Mouse (Mus musculus): ENCODE measurements around the gene Ifnar1. TPM values are rescaled to one million over a fixed set of nuclear protein-coding genes. Genes with fewer than 3 reads are reported as not detected.
"Not testable (repeated sequence)": the region's sequence is repeated elsewhere in the genome, so short reads cannot be mapped to it uniquely, and the experiment has no call there.

Gene Ifnar1
- total and polyA plus RNA-seq, 3 experiments = 12.5 to 24.0 (median 23.6) TPM

DNA sequence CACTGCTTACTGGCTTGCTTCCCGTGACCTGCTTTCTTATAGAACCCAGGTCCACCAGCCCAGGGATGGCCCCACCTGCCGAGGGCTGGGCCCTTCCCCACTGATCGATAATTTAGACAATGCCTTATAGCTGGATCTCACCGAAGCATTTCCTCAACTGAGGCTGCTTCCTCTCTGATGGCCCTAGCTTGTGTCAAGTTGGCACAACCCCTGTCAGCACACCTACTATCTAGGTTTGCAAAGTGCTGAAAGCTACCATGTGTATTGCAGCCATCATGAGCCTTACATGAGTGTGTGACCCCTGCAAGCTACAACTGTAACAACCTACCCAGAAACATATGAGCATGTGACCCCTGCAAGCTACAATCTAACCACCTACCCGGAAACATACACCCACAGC lies 39.2 kb downstream of the Ifnar1 start:
- Histone ChIP-seq H3K27me3 (ENCODE audit: control insufficient read depth, insufficient read depth, low read length) (no peaks in the 10 kb centered on the region), H3K27ac (no peak overlapping the region), H3K4me1 (ENCODE audit: control insufficient read depth, insufficient read depth, low read length) (no peaks in the 10 kb centered on the region), H3K36me3 (ENCODE audit: control insufficient read depth, insufficient read depth, low read length) (no peaks in the 10 kb centered on the region), H3K4me3 (no peak overlapping the region), H3K79me2 (replicated peaks; ENCODE audit: control insufficient read depth, insufficient read depth, low read length) (no peaks in the 10 kb centered on the region), H3K9ac (ENCODE audit: low read depth, low read length) (no peak overlapping the region)
- no peak for DNase-seq
- TF ChIP-seq POLR2A (IDR thresholded peaks at IDR 0.05; ENCODE audit: insufficient read depth, low read depth, low read length) = no peak
- TF ChIP-seq CTCF (IDR thresholded peaks at IDR 0.05) = no peak
- no peak for TF ChIP-seq EP300 (IDR thresholded peaks at IDR 0.05; ENCODE audit: insufficient read depth, low read depth, low read length)
- intact Hi-C loops (cut with DNase I) = no loop called here
- WGBS = 74% methylated on average over 5 of the region's 5 CpGs

DNA sequence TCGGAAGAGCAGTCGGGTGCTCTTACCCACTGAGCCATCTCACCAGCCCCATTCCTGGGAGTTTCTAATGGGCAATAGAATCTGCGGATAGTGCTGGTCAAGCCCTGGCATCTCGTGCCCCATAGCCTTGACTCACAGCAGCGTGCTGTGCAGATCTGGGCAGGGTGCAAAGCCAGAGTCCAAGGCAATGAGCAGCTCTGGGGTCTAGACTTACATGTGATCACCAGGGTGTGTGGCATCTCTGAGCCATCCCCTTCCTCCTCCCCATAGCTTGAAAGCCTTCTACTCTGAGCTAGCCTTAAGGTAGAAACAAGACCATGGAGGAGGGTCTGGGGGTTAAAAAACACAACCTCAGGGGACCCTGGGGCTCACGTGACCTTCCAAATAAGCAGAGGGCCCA lies 41.2 kb downstream of the Ifnar1 start:
- 98% methylated on average over 6 of the region's 6 CpGs for WGBS
- no peak for DNase-seq

DNA sequence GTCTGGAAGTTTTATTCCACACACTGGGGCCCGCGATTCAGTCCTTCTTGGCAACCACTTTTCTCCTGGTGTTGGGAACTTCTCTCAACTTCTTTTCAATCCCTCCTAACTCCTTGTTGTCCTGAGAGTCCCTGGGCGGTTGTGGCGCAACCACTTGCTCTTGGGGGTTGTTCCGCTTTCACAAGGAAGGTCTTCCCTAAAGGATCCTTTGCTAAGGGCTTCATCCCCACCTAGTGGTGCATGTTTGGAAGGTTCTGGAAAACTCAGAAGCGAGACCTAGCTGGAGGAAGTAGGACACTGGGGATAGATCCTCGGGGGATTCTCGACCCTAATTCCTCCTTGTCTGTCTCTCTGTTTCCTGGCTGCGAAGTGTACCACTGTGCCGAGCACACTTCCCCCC lies 42.0 kb downstream of the Ifnar1 start:
- 0 out of 2 replicates have a peak, but pooled peaks have one; percentile 19 for TF ChIP-seq EP300 (IDR thresholded peaks at IDR 0.05; ENCODE audit: insufficient read depth, low read depth, low read length)
- TF ChIP-seq POLR2A (IDR thresholded peaks at IDR 0.05; ENCODE audit: insufficient read depth, low read depth, low read length) = no peak
- peak; percentile 59 for TF ChIP-seq CTCF (IDR thresholded peaks at IDR 0.05)
- Histone ChIP-seq H3K9ac (ENCODE audit: low read depth, low read length) (no peak overlapping the region), H3K27me3 (ENCODE audit: control insufficient read depth, insufficient read depth, low read length) (no peaks in the 10 kb centered on the region), H3K27ac (no peak overlapping the region), H3K4me1 (ENCODE audit: control insufficient read depth, insufficient read depth, low read length) (no peaks in the 10 kb centered on the region; the same call in 1 of the 2 replicates), H3K36me3 (ENCODE audit: control insufficient read depth, insufficient read depth, low read length) (no peaks in the 10 kb centered on the region), H3K79me2 (replicated peaks; ENCODE audit: control insufficient read depth, insufficient read depth, low read length) (no peaks in the 10 kb centered on the region), H3K4me3 (no peak overlapping the region)
- 44% methylated on average over 10 of the region's 10 CpGs for WGBS
- intact Hi-C loops (cut with DNase I) = no loop called here
- peak; percentile 59 to 74 for DNase-seq

More for the DNA sequence above, 41.2 kb downstream of the Ifnar1 start:
- Histone ChIP-seq H3K79me2 (replicated peaks; ENCODE audit: control insufficient read depth, insufficient read depth, low read length) (no peaks in the 10 kb centered on the region), H3K9ac (ENCODE audit: low read depth, low read length) (no peak overlapping the region), H3K36me3 (ENCODE audit: control insufficient read depth, insufficient read depth, low read length) (no peaks in the 10 kb centered on the region), H3K27ac (no peak overlapping the region), H3K4me3 (no peak overlapping the region), H3K27me3 (ENCODE audit: control insufficient read depth, insufficient read depth, low read length) (no peaks in the 10 kb centered on the region), H3K4me1 (ENCODE audit: control insufficient read depth, insufficient read depth, low read length) (no peaks in the 10 kb centered on the region; the same call in 1 of the 2 replicates)
- no peak for TF ChIP-seq POLR2A (IDR thresholded peaks at IDR 0.05; ENCODE audit: insufficient read depth, low read depth, low read length)
- intact Hi-C loops (cut with DNase I) = no loop called here

DNA sequence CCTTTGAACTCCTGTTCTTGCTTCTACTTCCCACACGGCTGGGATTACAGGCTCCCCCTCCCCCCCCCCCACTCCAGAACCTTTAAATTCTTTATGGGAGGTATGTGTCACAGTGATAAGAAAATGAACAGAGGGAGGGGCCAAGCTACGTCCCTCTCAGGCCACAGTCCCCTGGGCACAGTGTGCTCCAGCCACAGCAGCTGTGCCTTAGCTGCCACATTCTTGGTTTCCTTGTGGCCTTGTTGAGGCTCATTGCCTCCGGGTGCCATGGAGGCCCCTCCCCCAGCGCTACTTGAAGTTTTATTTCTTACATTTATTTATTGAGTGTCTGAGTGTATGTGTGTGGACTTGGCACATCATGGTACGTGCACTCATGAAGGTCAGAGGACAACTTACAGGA lies 42.5 kb downstream of the Ifnar1 start:
- no peak for DNase-seq
- no peaks in the 10 kb centered on the region for H3K27me3 ChIP-seq (ENCODE audit: control insufficient read depth, insufficient read depth, low read length)
- no peak overlapping the region for H3K9ac ChIP-seq (ENCODE audit: low read depth, low read length)
- 47% methylated on average over 5 of the region's 5 CpGs for WGBS
- no peaks in the 10 kb centered on the region for H3K79me2 ChIP-seq (replicated peaks; ENCODE audit: control insufficient read depth, insufficient read depth, low read length)
- intact Hi-C loops (cut with DNase I) = no loop called here
- TF ChIP-seq EP300 (IDR thresholded peaks at IDR 0.05; ENCODE audit: insufficient read depth, low read depth, low read length) (no peak), POLR2A (IDR thresholded peaks at IDR 0.05; ENCODE audit: insufficient read depth, low read depth, low read length) (no peak), CTCF (IDR thresholded peaks at IDR 0.05) (no peak)
- no peaks in the 10 kb centered on the region for H3K36me3 ChIP-seq (ENCODE audit: control insufficient read depth, insufficient read depth, low read length)
- peaks cover 2% of the 10 kb centered on the region for H3K4me1 ChIP-seq (ENCODE audit: control insufficient read depth, insufficient read depth, low read length)
- H3K4me3 ChIP-seq = no peak overlapping the region
- no peak overlapping the region for H3K27ac ChIP-seq

DNA sequence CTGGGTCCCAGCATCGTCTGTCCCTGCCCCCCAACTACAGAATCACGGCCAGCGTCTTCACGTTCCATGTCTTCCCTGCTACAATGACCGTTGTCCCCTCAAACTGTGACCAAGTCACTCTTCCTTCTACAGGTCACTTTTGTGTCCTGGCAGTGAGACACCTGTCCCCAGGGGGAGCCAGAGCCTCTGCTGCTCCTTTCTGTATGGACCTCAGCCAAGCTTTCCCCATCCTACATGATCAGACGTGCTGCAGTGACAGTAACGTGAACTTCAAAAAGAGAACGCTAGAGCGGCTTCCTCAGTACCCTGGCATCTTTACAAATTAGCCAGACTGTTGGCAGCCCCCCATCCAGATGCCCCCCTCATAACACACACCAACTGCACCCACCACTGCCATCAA lies 43.5 kb downstream of the Ifnar1 start:
- Histone ChIP-seq H3K79me2 (replicated peaks; ENCODE audit: control insufficient read depth, insufficient read depth, low read length) (no peaks in the 10 kb centered on the region), H3K27ac (no peak overlapping the region), H3K4me1 (ENCODE audit: control insufficient read depth, insufficient read depth, low read length) (peaks cover 7% of the 10 kb centered on the region), H3K9ac (ENCODE audit: low read depth, low read length) (no peak overlapping the region), H3K36me3 (ENCODE audit: control insufficient read depth, insufficient read depth, low read length) (no peaks in the 10 kb centered on the region), H3K27me3 (ENCODE audit: control insufficient read depth, insufficient read depth, low read length) (no peaks in the 10 kb centered on the region), H3K4me3 (no peak overlapping the region)
- peak in 1 of 2 experiments; percentile 50 for DNase-seq
- intact Hi-C loops (cut with DNase I) = loop anchor here (2.0 kb wide), 1 partner anchor 32 kb away; no protein-coding TSS in a partner anchor
- peak; percentile 70 for TF ChIP-seq CTCF (IDR thresholded peaks at IDR 0.05)
- peak; percentile 50; the same call in 1 of the 2 replicates for TF ChIP-seq EP300 (IDR thresholded peaks at IDR 0.05; ENCODE audit: insufficient read depth, low read depth, low read length)
- TF ChIP-seq POLR2A (IDR thresholded peaks at IDR 0.05; ENCODE audit: insufficient read depth, low read depth, low read length) = no peak
- WGBS = 65% methylated on average over 9 of the region's 9 CpGs

DNA sequence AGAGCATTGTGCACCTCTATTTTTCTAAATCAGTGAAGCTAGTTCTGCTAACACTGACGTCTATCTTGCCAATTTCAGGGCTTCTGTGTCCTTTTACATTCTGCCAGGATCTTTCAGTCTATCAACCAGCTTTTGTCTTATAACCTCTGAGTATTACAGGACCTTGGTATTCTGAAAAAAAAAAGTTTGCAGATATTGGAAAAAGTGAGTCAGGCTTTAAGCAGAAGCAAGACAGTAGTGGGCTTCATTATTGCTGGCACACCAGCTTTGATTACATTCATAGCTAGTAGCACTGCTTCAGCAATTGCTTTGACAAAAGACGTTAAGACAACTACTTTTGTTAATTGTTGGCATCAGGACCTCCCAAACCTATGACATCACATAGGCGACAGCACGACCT lies 45.8 kb downstream of the Ifnar1 start:
- WGBS = 73% methylated on average over 4 of the region's 4 CpGs
- H3K27me3 ChIP-seq (ENCODE audit: control insufficient read depth, insufficient read depth, low read length) = not testable (repeated sequence)

More for the DNA sequence above, 45.8 kb downstream of the Ifnar1 start:
- H3K4me1 ChIP-seq (ENCODE audit: control insufficient read depth, insufficient read depth, low read length); H3K4me3 ChIP-seq; H3K27ac ChIP-seq; H3K9ac ChIP-seq (ENCODE audit: low read depth, low read length); intact Hi-C loops (cut with DNase I); H3K79me2 ChIP-seq (replicated peaks; ENCODE audit: control insufficient read depth, insufficient read depth, low read length); H3K36me3 ChIP-seq (ENCODE audit: control insufficient read depth, insufficient read depth, low read length); DNase-seq: not testable (repeated sequence)
